Mouse (Mus musculus): ENCODE data around the gene Atcay.

Atcay gene

DNA sequence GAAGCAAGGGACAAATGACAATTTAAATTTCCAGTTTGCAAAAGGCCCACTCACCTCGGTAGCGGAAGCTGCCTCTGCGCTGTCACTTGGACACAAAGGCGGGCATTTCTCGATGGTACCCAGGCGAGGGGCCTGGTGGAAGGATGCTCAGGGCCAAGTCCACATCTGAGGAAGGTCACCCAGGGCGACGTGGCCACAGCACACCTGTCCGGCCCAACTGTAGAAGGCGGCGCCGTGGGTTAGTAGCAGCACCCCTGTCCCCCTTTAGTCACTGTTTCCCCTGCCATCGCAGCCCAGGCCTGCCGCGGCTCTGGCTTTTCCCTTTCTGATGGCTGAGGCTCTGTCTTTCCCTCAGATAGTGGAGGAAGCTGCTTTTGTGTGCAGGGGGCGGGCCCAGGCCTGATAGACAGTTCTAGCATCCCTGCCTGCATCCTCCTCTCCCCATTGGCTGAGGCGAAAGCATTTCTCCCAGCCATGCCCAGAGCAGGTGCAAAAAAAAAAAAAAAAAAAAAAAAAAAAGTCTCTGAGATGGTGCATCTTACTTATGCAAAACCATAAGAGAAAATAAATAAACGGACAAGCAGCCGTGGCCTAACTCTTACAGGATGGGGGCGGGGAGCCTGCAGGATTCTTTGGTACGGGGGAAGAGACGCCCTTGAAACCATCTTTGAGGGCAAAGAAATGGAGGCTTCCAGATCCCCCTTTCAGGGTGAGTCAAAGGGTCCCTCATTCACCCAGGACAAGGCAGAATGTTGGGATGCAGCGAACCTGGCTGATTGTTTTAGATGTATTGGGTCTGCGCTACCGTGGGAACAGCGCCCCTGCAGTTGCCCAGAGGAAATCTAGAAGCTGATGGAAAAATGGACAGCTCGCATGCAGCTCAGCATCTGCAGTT is at the start of gene Atcay:
Atcay (minus strand) TSS at position 396 of the 895 bp plus-strand sequence.
- peak; percentile 78 for ATAC-seq (ENCODE audit: low TSS enrichment)

- ATAC-seq (ENCODE audit: low TSS enrichment), result no peak
Observed at GRCm38 (mm10) chr10:81279496-81279895, 48.9 kb upstream of the Atcay start.

DNA sequence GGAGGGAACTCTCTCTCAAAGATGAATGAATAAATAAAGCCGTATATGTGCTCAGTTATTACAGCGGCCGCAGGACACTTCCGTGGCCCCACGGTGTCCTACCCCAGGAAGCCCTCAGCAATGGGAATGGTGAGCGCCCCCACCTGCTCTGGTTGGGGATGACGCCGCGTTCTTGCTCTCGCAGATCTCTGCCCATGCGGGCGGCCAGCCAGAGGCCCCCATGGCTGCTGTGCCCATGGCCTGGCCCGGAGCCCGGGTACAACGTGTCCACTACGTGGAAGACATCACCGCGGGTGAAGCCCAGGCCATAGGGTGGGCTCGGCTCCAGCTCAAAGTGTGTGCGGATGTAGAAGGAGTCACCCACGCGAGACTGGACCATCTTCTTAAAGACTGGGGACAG is 47.0 kb upstream of the Atcay start:
- no peak for ATAC-seq (ENCODE audit: low TSS enrichment)

DNA sequence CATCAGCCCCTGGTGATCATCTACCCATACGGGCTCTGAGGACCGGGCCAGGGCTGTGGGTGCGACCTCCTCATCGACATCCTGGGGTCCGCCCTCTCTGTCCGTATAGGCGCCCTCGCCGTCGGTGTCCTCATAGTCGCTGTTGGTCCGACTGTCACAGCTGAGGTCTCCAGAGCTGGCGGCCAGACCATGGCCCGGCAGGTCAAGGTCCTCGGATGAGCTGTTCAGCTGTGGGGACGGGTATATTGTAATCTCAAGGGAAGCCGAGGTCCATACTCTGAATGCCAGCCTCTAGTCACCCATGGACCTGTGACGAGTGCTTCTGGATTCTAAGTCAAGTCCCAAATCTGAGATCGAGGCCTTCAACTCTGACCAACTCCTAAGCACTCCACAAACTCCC is 43.2 kb upstream of the Atcay start:
- no peak for ATAC-seq (ENCODE audit: low TSS enrichment)

DNA sequence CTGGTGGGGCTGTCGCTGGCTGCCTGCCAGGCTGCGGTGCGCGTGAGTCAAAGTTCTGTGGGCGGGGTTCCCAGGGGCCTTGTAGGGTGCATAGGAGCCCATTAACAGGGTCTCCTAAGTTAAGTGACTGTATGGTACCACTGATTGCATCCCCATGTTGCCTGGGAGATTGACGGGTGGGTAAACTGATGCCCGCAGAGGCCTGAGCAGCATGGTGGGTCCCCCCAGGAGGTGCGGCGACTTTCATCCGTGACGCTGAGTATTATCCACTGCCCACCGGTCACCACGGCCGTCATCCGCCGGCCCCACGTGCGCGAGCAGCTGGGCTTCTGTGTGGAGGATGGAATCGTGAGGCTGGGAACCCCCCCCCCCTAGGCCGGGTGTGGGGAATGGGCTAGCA is 41.7 kb upstream of the Atcay start:
- no peak for ATAC-seq (ENCODE audit: low TSS enrichment)

DNA sequence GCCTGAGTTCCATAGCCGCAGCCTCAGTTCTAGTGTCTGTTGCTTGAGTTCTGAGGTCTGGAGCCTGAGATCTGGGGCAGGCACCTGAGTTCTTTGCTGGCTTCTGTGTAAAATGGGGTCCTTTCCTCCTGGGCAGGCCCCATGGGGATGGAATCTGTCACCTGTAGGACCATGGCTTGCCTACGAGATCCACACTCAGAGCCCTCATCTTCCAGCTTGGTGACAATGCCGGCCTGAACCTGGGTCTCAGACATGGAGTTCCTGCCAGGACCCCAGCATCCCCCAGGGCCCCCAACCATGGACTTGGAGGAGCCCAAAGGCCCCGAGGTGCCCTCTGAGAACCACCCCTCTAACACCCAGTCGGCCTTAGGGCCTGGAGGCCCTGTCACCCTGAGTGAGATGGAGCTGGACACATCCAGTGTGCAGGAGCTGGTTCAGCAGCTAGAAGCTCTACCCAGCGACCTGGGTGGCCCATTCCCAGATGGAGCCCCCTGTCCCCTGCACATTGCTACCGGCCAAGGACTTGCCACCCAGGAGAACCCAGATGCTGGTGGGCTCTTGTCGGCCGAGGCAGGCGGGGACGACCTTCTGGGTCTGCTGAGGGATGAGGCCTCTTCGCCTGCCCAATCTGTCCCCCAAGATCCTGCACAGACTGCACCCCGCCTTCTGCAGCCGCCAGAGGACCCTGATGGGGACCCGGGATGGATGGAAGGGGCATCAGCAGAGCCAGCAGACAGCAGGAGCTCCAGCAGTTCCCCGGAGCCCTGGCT is 38.2 kb upstream of the Atcay start:
- no peak for ATAC-seq (ENCODE audit: low TSS enrichment)

GRCm38 (mm10) chr10:81268056-81268455 is 37.4 kb upstream of the Atcay start:
- ATAC-seq (ENCODE audit: low TSS enrichment), result peak; percentile 73

DNA sequence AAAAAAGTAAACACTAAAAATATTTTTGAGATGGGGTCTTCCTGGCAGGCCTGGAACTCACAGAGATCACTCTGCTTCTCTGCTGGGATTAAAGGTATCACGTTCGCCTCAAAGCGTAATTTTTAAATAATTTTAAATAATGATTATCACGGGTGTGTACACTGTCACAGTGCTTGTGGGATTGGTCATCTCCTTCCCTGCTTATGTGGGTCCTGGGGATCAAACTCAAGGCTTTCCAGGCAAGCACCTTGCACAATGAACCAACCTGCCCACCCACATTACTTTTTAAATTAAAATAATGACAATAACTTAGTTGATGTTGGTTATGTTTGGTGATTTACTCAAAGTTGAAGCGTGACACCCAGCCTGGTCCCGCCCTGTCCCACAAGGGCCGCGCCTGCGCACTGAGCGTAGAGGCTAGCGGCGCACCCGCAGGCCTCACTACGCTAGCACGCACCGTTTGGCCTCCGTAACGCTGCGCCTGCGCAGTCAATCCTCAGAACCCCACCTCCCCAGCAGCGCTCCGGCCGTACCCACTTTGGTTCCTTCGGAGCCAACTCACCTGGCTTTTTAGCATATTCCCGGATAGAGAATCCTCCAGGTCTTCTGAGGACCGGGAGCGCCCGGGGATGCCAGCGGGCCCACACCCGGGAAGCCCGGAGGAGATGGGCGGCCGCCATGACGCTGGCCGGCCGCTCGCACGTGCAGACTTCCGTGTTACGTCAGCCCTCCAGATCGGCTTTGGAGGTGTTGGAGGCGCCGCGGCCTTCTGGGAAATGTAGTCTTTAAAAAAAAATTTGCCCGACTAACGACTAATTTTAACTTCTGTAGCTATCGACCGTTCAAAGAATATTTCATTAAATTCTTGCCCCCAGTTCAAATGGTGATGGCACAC is 35.8 kb upstream of the Atcay start, which contains the start of the genes Mrpl54 and Apba3:
Mrpl54 (minus strand) TSS at position 724 of the 895 bp plus-strand sequence.
Apba3 (plus strand) TSS at position 750 of the 895 bp plus-strand sequence.
- ATAC-seq (ENCODE audit: low TSS enrichment), result peak; percentile 80

- ATAC-seq (ENCODE audit: low TSS enrichment), result no peak
Observed at GRCm38 (mm10) chr10:81265540-81265939, 34.9 kb upstream of the Atcay start.

DNA sequence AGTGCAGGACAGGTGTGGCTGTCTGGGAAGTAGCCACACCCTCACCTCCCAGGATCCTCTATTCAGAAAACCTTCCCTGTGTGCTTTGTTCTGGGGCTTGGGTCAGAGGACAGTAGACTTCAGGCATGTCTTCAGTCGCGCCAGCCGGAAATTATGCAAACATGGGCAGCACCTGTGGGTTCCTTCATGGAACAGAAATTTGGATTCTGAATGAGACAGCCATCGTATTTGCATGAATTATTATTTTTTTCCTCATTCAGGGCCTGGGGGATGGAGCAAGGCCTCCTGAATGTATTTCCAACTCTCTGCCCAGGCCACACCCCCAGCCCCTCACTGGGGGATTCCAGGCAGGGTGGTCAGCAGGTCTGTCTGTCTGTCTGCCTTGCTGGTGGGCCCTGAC is 30.4 kb upstream of the Atcay start:
- ATAC-seq (ENCODE audit: low TSS enrichment), result no peak

- ATAC-seq (ENCODE audit: low TSS enrichment), result 0 out of 2 replicates have a peak, but pooled peaks have one; percentile 5
Observed at GRCm38 (mm10) chr10:81259225-81259884, 28.7 kb upstream of the Atcay start.

DNA sequence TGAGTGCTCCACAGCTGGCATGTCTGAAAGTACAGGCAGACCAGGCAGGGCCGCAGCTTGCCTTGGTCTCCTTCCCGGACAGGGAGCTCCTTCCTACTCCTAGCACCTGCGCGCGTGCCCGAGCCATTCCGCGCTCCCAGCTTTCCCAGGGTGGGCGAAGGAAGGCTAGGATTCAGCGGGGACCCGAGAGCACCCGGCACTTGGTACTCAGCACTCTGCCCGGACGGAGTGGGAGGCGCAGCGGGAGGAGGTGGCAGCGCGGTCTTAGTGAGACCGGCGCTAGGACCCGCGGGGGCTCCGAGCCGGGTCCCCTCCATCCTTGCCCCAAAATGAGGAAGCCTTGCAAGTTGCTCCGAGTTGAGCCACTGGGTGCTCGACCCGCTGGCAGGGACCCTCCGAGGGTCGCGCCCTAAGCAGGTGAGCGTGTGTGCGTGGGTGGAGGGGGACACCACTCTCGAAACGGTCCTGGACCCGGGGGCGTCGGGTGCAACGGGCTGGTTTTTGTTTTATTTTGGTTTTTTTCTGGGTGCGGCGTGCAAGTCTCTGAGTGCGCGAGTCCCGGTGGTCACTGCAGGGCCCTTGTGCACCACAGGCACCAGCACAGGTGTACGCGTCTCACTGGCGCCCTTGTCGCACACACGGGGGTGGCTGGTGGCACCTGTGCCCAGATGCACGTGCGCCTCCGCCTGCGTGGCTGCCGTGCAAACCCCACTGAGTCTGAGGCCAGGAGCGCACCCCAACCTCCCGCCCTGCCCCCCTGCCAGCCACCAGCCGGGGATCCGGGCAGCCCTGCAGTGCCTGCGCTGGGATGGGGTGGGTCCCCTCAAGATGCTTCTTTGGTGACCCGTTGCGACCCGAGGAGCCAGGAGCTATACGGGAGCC is 26.8 kb upstream of the Atcay start:
- peak; percentile 10; the same call in 1 of the 2 replicates for ATAC-seq (ENCODE audit: low TSS enrichment)

DNA sequence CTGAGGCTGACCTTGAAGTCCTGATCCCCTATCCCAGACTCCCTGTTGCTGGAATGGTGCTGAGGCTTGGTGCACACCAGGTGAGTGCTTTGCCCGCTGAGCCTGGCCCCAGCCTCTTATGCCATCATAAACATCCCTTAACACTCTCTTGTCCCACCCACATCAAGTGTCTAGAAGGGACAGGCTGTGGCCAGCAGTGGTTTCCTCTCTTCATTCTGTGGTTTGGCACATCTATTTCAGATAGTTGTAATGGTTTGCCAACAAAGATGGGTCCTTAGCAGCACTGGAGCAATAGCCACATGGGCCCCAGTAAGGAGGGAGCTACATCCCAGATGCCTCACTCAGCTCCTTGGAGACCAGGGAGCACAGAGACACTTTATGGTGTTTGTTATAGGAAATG is 24.3 kb upstream of the Atcay start:
- ATAC-seq (ENCODE audit: low TSS enrichment), result no peak

DNA sequence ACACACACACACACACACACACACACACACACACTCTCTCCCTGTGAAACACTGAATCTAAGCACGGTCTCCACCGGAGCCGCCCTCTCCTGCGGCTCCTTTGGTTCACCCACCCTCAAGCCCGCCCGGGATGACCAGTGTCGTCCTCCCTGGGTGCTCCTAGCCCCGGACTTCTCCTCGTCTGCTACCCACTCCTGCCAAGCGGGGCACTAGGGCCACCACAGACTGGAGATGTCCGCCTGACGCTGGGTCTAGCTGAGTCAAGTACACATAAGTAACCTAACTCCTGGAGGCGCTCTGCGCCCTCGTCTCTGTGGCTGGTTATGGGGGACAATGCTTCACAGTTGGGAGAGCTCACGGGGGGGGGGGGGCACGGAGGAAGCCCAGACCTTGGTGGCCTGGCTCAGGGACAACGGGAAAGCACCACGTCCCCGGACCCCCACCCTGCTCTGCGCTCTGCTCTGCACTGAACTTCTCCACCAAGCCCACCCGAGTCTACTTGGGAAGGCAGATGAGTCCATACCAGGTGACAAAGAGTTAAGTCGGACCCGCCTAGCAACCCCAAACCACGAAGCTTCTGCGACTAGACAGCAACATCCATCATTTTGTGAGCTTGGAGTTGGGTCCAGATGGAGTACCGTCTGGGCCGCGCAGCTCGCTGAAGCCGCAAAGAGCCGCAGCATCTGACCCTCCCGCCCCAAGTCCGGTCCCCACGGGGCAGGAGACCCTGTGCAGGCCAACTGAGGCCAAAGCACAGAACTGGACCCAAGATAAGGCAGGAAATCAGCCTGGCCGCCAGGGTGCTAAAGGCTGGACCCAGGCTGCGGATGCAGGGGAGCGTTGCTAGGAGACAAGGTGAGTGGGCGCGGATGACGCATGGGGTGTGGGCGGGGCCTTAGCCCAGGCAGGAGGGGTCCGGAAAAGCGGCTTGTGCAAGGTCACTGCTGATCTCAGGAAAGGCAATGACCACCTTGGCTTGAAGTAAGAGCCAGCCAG is 22.1 kb upstream of the Atcay start, which contains the start of gene Matk:
Matk (plus strand) TSS at position 512 of the 996 bp plus-strand sequence.
- ATAC-seq (ENCODE audit: low TSS enrichment), result peak; percentile 64

DNA sequence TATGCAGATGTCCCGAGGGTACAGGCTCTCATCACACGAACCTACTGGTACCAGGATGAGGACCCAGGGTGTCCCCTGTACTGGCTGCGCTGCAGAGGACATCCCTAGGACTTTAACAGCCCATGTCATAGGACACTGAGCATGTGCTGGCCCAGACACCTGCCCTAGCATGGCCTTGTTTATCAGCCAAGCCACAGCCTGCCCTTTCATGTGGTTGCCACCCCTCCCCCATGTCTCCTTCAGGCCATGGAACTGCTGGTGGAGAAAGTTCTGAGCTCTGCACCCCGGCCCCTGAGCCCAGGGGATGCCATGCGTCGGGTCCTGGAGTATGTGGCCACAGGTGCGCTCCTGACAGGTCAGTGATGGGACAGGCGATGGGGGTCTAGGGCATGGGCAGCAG is 18.8 kb upstream of the Atcay start:
- no peak for ATAC-seq (ENCODE audit: low TSS enrichment)

- no peak for ATAC-seq (ENCODE audit: low TSS enrichment)
Observed at GRCm38 (mm10) chr10:81247804-81248203, 17.2 kb upstream of the Atcay start.

DNA sequence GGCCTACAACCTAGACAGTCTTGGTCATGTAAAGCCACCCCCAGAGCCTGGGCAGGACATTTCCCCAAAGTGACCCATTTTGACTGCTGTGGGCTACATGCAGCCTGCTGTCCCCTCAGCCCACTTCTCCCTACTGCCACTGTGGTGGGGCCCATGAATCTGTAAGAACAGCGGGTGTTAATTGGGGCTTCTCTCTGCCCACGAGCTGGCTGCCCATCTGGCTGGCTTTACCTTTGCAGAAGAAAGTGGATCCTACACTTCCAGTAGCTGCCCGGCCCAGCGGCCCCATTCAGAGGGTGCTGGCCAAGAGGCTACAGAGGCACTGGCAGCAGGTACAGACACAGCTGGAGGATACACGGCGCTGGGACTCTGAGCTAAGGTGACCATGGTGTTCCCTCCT is 14.5 kb upstream of the Atcay start:
- peak; percentile 31; the same call in 1 of the 2 replicates for ATAC-seq (ENCODE audit: low TSS enrichment)

DNA sequence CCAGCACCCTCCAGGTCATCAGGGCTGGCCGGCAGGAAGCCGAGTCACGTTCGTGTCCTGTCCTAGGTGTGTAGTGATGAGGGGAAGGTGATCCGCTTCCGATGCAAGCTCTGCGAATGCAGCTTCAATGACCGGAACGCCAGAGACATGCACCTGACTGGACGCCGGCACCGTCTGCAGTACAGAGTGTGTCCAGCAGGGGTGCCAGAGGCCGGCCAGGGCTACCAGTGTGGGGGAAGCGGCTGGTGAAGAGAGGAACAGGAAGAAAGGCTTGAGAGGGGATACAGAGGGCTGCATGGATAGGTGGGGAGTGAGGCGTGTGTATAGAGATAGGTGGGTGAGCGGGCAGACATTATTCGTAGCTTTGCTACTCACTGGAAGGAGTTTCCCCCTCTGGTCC is 14.0 kb upstream of the Atcay start:
- ATAC-seq (ENCODE audit: low TSS enrichment), result peak; percentile 42; the same call in 1 of the 2 replicates

- no peak for ATAC-seq (ENCODE audit: low TSS enrichment)
Observed at GRCm38 (mm10) chr10:81244146-81244545, 13.5 kb upstream of the Atcay start.

Measured in frontal cortex, adult (tissue).